Mouse (Mus musculus): ENCODE data around the gene Rsph10b.

DNA sequence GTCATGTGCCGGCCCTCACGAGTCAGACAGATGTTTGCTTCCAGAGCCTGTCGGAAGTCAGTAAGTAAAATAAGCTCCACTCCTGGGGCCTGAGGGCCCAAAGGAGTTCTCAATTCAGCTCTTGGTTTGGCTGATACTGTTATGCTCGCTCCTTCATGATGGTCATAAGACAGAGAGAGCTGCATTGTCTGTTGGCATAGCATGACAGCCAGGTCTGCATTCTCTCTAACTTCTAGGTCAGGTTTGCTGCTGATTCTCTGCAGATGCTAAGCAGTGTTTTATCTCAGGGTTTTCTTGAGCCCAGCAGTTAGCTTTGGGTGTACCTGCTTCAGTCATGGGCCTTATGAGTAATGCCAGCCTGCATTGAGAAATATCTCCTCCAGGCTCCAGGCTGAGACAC is 3.5 kb upstream of the Rsph10b start:
- TF ChIP-seq CTCF (conservative IDR thresholded peaks at IDR 0.05; ENCODE audit: insufficient read depth, insufficient read length, low read depth, low read length) (no peak), POLR2A (IDR thresholded peaks at IDR 0.05; ENCODE audit: low read depth, low read length) (no peak)

All from kidney, adult 2 months (tissue).